Mouse (Mus musculus): ENCODE results near the gene Aoah. TPM values are rescaled to one million over a fixed set of nuclear protein-coding genes. Genes with fewer than 3 reads are reported as not detected.

Aoah gene
- total RNA-seq, 4 experiments from 2014 or later = 1.8 to 6.1 (median 2.3) TPM

- DNase-seq = no peak
Observed at GRCm38 (mm10) chr13:21082686-21083085, 288.8 kb downstream of the Aoah start.

All from adrenal gland, adult 8-10 months (tissue).